Mouse (Mus musculus) lung, adult 2 months (tissue): ENCODE data around the gene Xpr1.

Experiments used
- CTCF ChIP-seq: fragments of 200-500 bp; IDR thresholded peaks from 2 replicates; pipeline ENCODE4 v1.5.1; 2011; ENCODE audit warnings: mild to moderate bottlenecking, low read length, control low read depth; ENCODE audit not compliant: insufficient read depth
- POLR2A ChIP-seq: fragments of 200-500 bp; IDR thresholded peaks from 2 replicates; pipeline ENCODE4 v1.6.1; 2011; ENCODE audit warnings: low read depth, mild to moderate bottlenecking, control low read depth, low read length, borderline replicate concordance; ENCODE audit errors: extremely low read depth

GRCm38 (mm10) chr1:155274976-155275375 is 142.2 kb downstream of the Xpr1 start:
- TF ChIP-seq POLR2A: no peak
- TF ChIP-seq CTCF: no peak
